9 mouse cellular contexts compared by ENCODE assay signal in genomic region chr13:110444894-110445293, GRCm38 (mm10). TPM values are rescaled to one million over a fixed set of nuclear protein-coding genes. Genes with fewer than 3 reads are reported as not detected.
A peak's percentile ranks its signal among the peaks of the same experiment; 100 is the strongest.
DNase-seq lines count a peak whose midpoint lies in the region; ATAC-seq and TF ChIP-seq lines count a peak whose summit lies in the region.
"Had no signal": no experiment of that assay in that cellular context is flagged by ENCODE, and none has a peak within 500 bp of the region (broad histone marks: within the 10 kb centered on the region; RNA-seq: fewer than 3 reads in every experiment).

No protein-coding gene starts in this region.

- WGBS in lung, embryonic 14.5 days, result 25% methylated on average over 3 of the region's 3 CpGs
- WGBS in forebrain, postnatal 0 days, result 42% methylated on average over 3 of the region's 3 CpGs

- H3K27me3 ChIP-seq in lung, embryonic 14.5 days (ENCODE audit: insufficient read depth, low read length), result no peaks in the 10 kb centered on the region
- no peaks in the 10 kb centered on the region for H3K27me3 ChIP-seq in forebrain, postnatal 0 days (ENCODE audit: insufficient read depth, low read length)
- H3K27me3 ChIP-seq: forebrain, embryonic 15.5 days; neural tube, embryonic 15.5 days had no signal

- peak overlapping the region; percentile 55 for H3K27ac ChIP-seq in lung, embryonic 14.5 days (ENCODE audit: low read depth)
- H3K27ac ChIP-seq in forebrain, postnatal 0 days (ENCODE audit: low read depth, low read length), result no peak overlapping the region
- H3K27ac ChIP-seq: forebrain, embryonic 15.5 days; neural tube, embryonic 15.5 days had no signal

- H3K4me3 ChIP-seq in lung, embryonic 14.5 days (ENCODE audit: low read depth, low read length), result no peak overlapping the region
- no peak overlapping the region for H3K4me3 ChIP-seq in forebrain, postnatal 0 days (ENCODE audit: low read depth, low read length)
- H3K4me3 ChIP-seq: forebrain, embryonic 15.5 days; neural tube, embryonic 15.5 days had no signal

- no peak overlapping the region for H3K4me2 ChIP-seq in lung, embryonic 14.5 days
- H3K4me2 ChIP-seq in forebrain, postnatal 0 days (ENCODE audit: low read depth), result no peak overlapping the region
- H3K4me2 ChIP-seq: forebrain, embryonic 15.5 days; neural tube, embryonic 15.5 days had no signal

- intact Hi-C loops in heart, postnatal 36 days (cut with DNase I), result no loop called here
- intact Hi-C loops in left cerebral cortex, postnatal 36 days (cut with DNase I), result no loop called here

- no peak overlapping the region for H3K9ac ChIP-seq in lung, embryonic 14.5 days
- H3K9ac ChIP-seq in forebrain, postnatal 0 days, result no peak overlapping the region
- H3K9ac ChIP-seq: forebrain, embryonic 15.5 days; neural tube, embryonic 15.5 days had no signal

- peak; percentile 35 for DNase-seq in adipocyte (ENCODE audit: low spot score)
- peak; percentile 30 for DNase-seq in embryo, embryonic 10 days (ENCODE audit: low spot score)
- DNase-seq in heart, postnatal 36 days, result peak; percentile 15 to 17
- peak; percentile 75 for DNase-seq in lung, embryonic 14.5 days
- DNase-seq in left cerebral cortex, postnatal 36 days (ENCODE audit: low spot score in 2 of 2), result no peak
- no peak for DNase-seq in thymus, postnatal 36 days
- no peak for DNase-seq in forebrain, postnatal 0 days

- no peaks in the 10 kb centered on the region for H3K9me3 ChIP-seq in lung, embryonic 14.5 days (ENCODE audit: low read depth, low read length)
- H3K9me3 ChIP-seq in forebrain, postnatal 0 days (ENCODE audit: low read length), result no peaks in the 10 kb centered on the region
- H3K9me3 ChIP-seq: forebrain, embryonic 15.5 days; neural tube, embryonic 15.5 days had no signal

- peak; percentile 68; the same call in 1 of the 2 replicates for ATAC-seq in lung, embryonic 14.5 days (ENCODE audit: insufficient read depth)
- ATAC-seq in forebrain, postnatal 0 days, result no peak
- ATAC-seq: forebrain, embryonic 15.5 days had no signal

- TF ChIP-seq CTCF in lung, embryonic 14.5 days (IDR thresholded peaks at IDR 0.05; ENCODE audit: low read depth), result no peak
- no peak for TF ChIP-seq CTCF in forebrain, postnatal 0 days (IDR thresholded peaks at IDR 0.05; ENCODE audit: low read depth)

- peaks cover 15% of the 10 kb centered on the region for H3K4me1 ChIP-seq in lung, embryonic 14.5 days (ENCODE audit: insufficient read depth)
- H3K4me1 ChIP-seq in forebrain, postnatal 0 days (ENCODE audit: insufficient read depth), result no peaks in the 10 kb centered on the region
- H3K4me1 ChIP-seq: forebrain, embryonic 15.5 days; neural tube, embryonic 15.5 days had no signal

- no peaks in the 10 kb centered on the region for H3K36me3 ChIP-seq in lung, embryonic 14.5 days (ENCODE audit: insufficient read depth)
- no peaks in the 10 kb centered on the region for H3K36me3 ChIP-seq in forebrain, postnatal 0 days (ENCODE audit: insufficient read depth)
- H3K36me3 ChIP-seq: forebrain, embryonic 15.5 days; neural tube, embryonic 15.5 days had no signal

RNA-seq across cellular contexts. Expression of gene Plk2, which starts 50.0 kb away (rescaled TPM):
- total RNA-seq in heart, postnatal 36 days (2021), result 10 to 100 TPM; 26.0 to 34.9 TPM
- 265 and 268 TPM in 2 replicates for polyA plus RNA-seq in lung, embryonic 14.5 days (2014; fragmentation: Nextera tagmentation; extraction: Ambion mirVana)
- total RNA-seq in left cerebral cortex, postnatal 36 days (2021), result 100 to 1,000 TPM; 253 to 258 TPM
- 257 and 310 TPM in 2 replicates for total RNA-seq in forebrain, postnatal 0 days (2014; rRNA removed)
- 217 and 222 TPM in 2 replicates for polyA plus RNA-seq in forebrain, postnatal 0 days (2015; fragmentation: Nextera tagmentation; extraction: Ambion mirVana)

Comparison
In these comparisons a context has a peak if more than half of its experiments do, and no peak if none do; other contexts are left out.
1. DNase-seq: peak in adipocyte (single experiment), embryo, embryonic 10 days (single experiment), heart, postnatal 36 days (2 of 2) and lung, embryonic 14.5 days (single experiment); none in left cerebral cortex, postnatal 36 days (0 of 2), thymus, postnatal 36 days (0 of 2) and forebrain, postnatal 0 days (single experiment).